Mouse (Mus musculus): ENCODE results near the gene Npc2. TPM values are rescaled to one million over a fixed set of nuclear protein-coding genes. Genes with fewer than 3 reads are reported as not detected.
A peak's percentile ranks its signal among the peaks of the same experiment; 100 is the strongest.

Npc2 gene
- polyA plus RNA-seq, 1 experiment from 2014 or later, result 50.2 TPM

- Histone ChIP-seq H3K4me1 (ENCODE audit: control insufficient read depth, insufficient read depth, low read length) (peaks cover 8% of the 10 kb centered on the region; the same call in 1 of the 2 replicates), H3K27ac (ENCODE audit: low read depth, low read length) (peak overlapping the region; percentile 14; the same call in 1 of the 2 replicates), H3K36me3 (ENCODE audit: control insufficient read depth, insufficient read depth, low read length) (no peaks in the 10 kb centered on the region), H3K9me3 (ENCODE audit: control insufficient read depth, low read length) (no peaks in the 10 kb centered on the region), H3K27me3 (ENCODE audit: control insufficient read depth, insufficient read depth, low read length) (peaks cover 5% of the 10 kb centered on the region; the same call in 1 of the 2 replicates), H3K4me2 (replicated peaks; ENCODE audit: low read depth, low read length) (no peak overlapping the region), H3K4me3 (ENCODE audit: low read length) (no peak overlapping the region), H3K9ac (ENCODE audit: low read depth, low read length) (no peak overlapping the region)
- peak; percentile 91 for ATAC-seq (ENCODE audit: low FRiP score, low TSS enrichment)
- 9% methylated on average over 4 of the region's 4 CpGs for WGBS
These were observed 46.0 kb downstream of the Npc2 start for GRCm38 (mm10) chr12:84726986-84727385.

GRCm38 (mm10) chr12:84726391-84726790 is 46.6 kb downstream of the Npc2 start:
- ATAC-seq (ENCODE audit: low FRiP score, low TSS enrichment), result no peak
- peaks cover 8% of the 10 kb centered on the region; the same call in 1 of the 2 replicates for H3K4me1 ChIP-seq (ENCODE audit: control insufficient read depth, insufficient read depth, low read length)
- H3K36me3 ChIP-seq (ENCODE audit: control insufficient read depth, insufficient read depth, low read length), result no peaks in the 10 kb centered on the region
- H3K4me3 ChIP-seq (ENCODE audit: low read length), result no peak overlapping the region
- WGBS, result 42% methylated on average over 4 of the region's 4 CpGs
- H3K27ac ChIP-seq (ENCODE audit: low read depth, low read length), result no peak overlapping the region
- peaks cover 5% of the 10 kb centered on the region; the same call in 1 of the 2 replicates for H3K27me3 ChIP-seq (ENCODE audit: control insufficient read depth, insufficient read depth, low read length)
- no peak overlapping the region for H3K4me2 ChIP-seq (replicated peaks; ENCODE audit: low read depth, low read length)
- H3K9me3 ChIP-seq (ENCODE audit: control insufficient read depth, low read length), result no peaks in the 10 kb centered on the region
- no peak overlapping the region for H3K9ac ChIP-seq (ENCODE audit: low read depth, low read length)

GRCm38 (mm10) chr12:84718462-84719244 is 54.3 kb downstream of the Npc2 start:
- H3K27ac ChIP-seq (ENCODE audit: low read depth, low read length), result no peak overlapping the region
- H3K9me3 ChIP-seq (ENCODE audit: control insufficient read depth, low read length), result no peaks in the 10 kb centered on the region
- peaks cover under 1% of the 10 kb centered on the region; the same call in 1 of the 2 replicates for H3K27me3 ChIP-seq (ENCODE audit: control insufficient read depth, insufficient read depth, low read length)
- H3K4me2 ChIP-seq (replicated peaks; ENCODE audit: low read depth, low read length), result no peak overlapping the region
- H3K4me1 ChIP-seq (ENCODE audit: control insufficient read depth, insufficient read depth, low read length), result no peaks in the 10 kb centered on the region
- 87% methylated on average over 9 of the region's 9 CpGs for WGBS
- H3K9ac ChIP-seq (ENCODE audit: low read depth, low read length), result no peak overlapping the region
- ATAC-seq (ENCODE audit: low FRiP score, low TSS enrichment), result no peak
- no peaks in the 10 kb centered on the region for H3K36me3 ChIP-seq (ENCODE audit: control insufficient read depth, insufficient read depth, low read length)
- no peak overlapping the region for H3K4me3 ChIP-seq (ENCODE audit: low read length)

GRCm38 (mm10) chr12:84714578-84714977 is 58.4 kb downstream of the Npc2 start:
- H3K4me1 ChIP-seq (ENCODE audit: control insufficient read depth, insufficient read depth, low read length), result no peaks in the 10 kb centered on the region
- H3K27me3 ChIP-seq (ENCODE audit: control insufficient read depth, insufficient read depth, low read length), result no peaks in the 10 kb centered on the region; the same call in 1 of the 2 replicates
- H3K36me3 ChIP-seq (ENCODE audit: control insufficient read depth, insufficient read depth, low read length), result no peaks in the 10 kb centered on the region
- WGBS, result 71% methylated on average over 6 of the region's 6 CpGs
- no peaks in the 10 kb centered on the region for H3K9me3 ChIP-seq (ENCODE audit: control insufficient read depth, low read length)
- ATAC-seq (ENCODE audit: low FRiP score, low TSS enrichment), result no peak
- no peak overlapping the region for H3K9ac ChIP-seq (ENCODE audit: low read depth, low read length)
- no peak overlapping the region for H3K4me2 ChIP-seq (replicated peaks; ENCODE audit: low read depth, low read length)
- no peak overlapping the region for H3K4me3 ChIP-seq (ENCODE audit: low read length)
- no peak overlapping the region for H3K27ac ChIP-seq (ENCODE audit: low read depth, low read length)

GRCm38 (mm10) chr12:84709842-84710439 is 63.0 kb downstream of the Npc2 start:
- Histone ChIP-seq H3K9ac (ENCODE audit: low read depth, low read length) (no peak overlapping the region), H3K27ac (ENCODE audit: low read depth, low read length) (no peak overlapping the region), H3K9me3 (ENCODE audit: control insufficient read depth, low read length) (no peaks in the 10 kb centered on the region), H3K4me2 (replicated peaks; ENCODE audit: low read depth, low read length) (no peak overlapping the region), H3K36me3 (ENCODE audit: control insufficient read depth, insufficient read depth, low read length) (no peaks in the 10 kb centered on the region), H3K27me3 (ENCODE audit: control insufficient read depth, insufficient read depth, low read length) (no peaks in the 10 kb centered on the region), H3K4me1 (ENCODE audit: control insufficient read depth, insufficient read depth, low read length) (no peaks in the 10 kb centered on the region), H3K4me3 (ENCODE audit: low read length) (no peak overlapping the region)
- 28% methylated on average over 14 of the region's 14 CpGs for WGBS
- ATAC-seq (ENCODE audit: low FRiP score, low TSS enrichment), result no peak

- no peaks in the 10 kb centered on the region for H3K4me1 ChIP-seq (ENCODE audit: control insufficient read depth, insufficient read depth, low read length)
- no peak overlapping the region for H3K9ac ChIP-seq (ENCODE audit: low read depth, low read length)
- H3K27me3 ChIP-seq (ENCODE audit: control insufficient read depth, insufficient read depth, low read length), result no peaks in the 10 kb centered on the region; the same call in 1 of the 2 replicates
- H3K36me3 ChIP-seq (ENCODE audit: control insufficient read depth, insufficient read depth, low read length), result no peaks in the 10 kb centered on the region
- no peaks in the 10 kb centered on the region for H3K9me3 ChIP-seq (ENCODE audit: control insufficient read depth, low read length)
- no peak overlapping the region for H3K4me2 ChIP-seq (replicated peaks; ENCODE audit: low read depth, low read length)
- H3K4me3 ChIP-seq (ENCODE audit: low read length), result no peak overlapping the region
- 89% methylated on average over 4 of the region's 4 CpGs for WGBS
- H3K27ac ChIP-seq (ENCODE audit: low read depth, low read length), result no peak overlapping the region
- no peak for ATAC-seq (ENCODE audit: low FRiP score, low TSS enrichment)
These were observed 65.1 kb downstream of the Npc2 start for GRCm38 (mm10) chr12:84707804-84708203.

- Histone ChIP-seq H3K36me3 (ENCODE audit: control insufficient read depth, insufficient read depth, low read length) (no peaks in the 10 kb centered on the region), H3K27ac (ENCODE audit: low read depth, low read length) (no peak overlapping the region), H3K9ac (ENCODE audit: low read depth, low read length) (no peak overlapping the region), H3K4me2 (replicated peaks; ENCODE audit: low read depth, low read length) (no peak overlapping the region), H3K27me3 (ENCODE audit: control insufficient read depth, insufficient read depth, low read length) (peaks cover 9% of the 10 kb centered on the region), H3K4me3 (ENCODE audit: low read length) (no peak overlapping the region), H3K4me1 (ENCODE audit: control insufficient read depth, insufficient read depth, low read length) (no peaks in the 10 kb centered on the region), H3K9me3 (ENCODE audit: control insufficient read depth, low read length) (no peaks in the 10 kb centered on the region)
- 74% methylated on average over 4 of the region's 4 CpGs for WGBS
- no peak for ATAC-seq (ENCODE audit: low FRiP score, low TSS enrichment)
These were observed 66.1 kb downstream of the Npc2 start for GRCm38 (mm10) chr12:84706886-84707285.
